Mouse (Mus musculus): Measurements from ENCODE around the gene Cse1l. TPM values are rescaled to one million over a fixed set of nuclear protein-coding genes. Genes with fewer than 3 reads are reported as not detected.

Cse1l gene
- polyA plus RNA-seq, 1 experiment from 2014 or later = 97.8 TPM

DNA sequence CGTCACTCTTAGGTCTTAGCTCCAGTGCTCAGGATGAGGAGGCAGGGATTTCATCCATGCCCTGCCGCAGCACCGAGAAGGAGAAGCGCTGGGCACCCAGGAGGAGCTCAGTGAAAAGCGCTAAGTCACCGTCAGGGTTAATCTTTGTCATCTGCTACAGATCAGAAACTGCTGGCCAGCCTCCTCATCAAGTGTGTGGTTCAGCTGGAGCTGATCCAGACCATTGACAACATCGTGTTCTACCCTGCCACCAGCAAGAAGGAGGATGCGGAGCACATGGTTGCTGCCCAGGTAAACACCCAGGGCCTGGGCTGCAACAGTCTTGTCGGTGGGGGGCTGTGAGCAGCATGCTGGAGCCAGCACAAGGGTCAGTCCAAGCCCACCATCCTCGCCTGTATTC is 20.2 kb upstream of the Cse1l start:
- Histone ChIP-seq H3K9ac (no peak overlapping the region), H3K36me3 (peaks cover 14% of the 10 kb centered on the region; the same call in 1 of the 2 replicates), H3K27me3 (replicated peaks) (no peaks in the 10 kb centered on the region), H3K9me3 (no peaks in the 10 kb centered on the region), H3K4me1 (0 out of 2 replicates have a peak, but pooled peaks cover 2% of the 10 kb centered on the region), H3K4me3 (replicated peaks) (no peak overlapping the region), H3K27ac (no peak overlapping the region), H3K4me2 (no peak overlapping the region)
- 72% methylated on average over 10 of the region's 10 CpGs for WGBS
- ATAC-seq (ENCODE audit: insufficient read depth, low FRiP score, low read depth) = no peak

DNA sequence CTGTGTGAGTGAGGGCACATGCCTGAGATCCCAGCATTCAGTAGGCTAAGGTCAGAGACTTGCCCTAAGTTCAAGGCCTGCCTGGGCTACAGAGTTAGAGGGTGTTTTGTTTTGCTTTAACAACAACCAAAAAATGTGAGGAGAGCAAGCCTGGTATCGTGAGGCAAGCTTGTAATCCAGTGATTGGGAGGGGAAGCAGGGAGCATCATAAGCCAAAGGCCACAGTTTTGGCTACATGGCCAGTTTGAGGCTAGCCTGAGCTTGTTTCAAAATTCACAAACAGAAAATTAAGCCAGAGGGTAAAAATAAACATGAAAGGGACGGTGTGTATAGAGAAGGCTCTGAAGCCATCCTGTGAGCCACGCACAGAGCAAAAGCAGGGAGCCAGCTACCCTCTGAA is 19.6 kb upstream of the Cse1l start:
- WGBS = 83% methylated on average over 3 of the region's 3 CpGs
- H3K4me1 ChIP-seq = 0 out of 2 replicates have a peak, but pooled peaks cover 2% of the 10 kb centered on the region
- no peaks in the 10 kb centered on the region for H3K9me3 ChIP-seq
- H3K36me3 ChIP-seq = peaks cover 14% of the 10 kb centered on the region; the same call in 1 of the 2 replicates
- no peak overlapping the region for H3K4me2 ChIP-seq
- no peak for ATAC-seq (ENCODE audit: insufficient read depth, low FRiP score, low read depth)
- no peak overlapping the region for H3K9ac ChIP-seq
- no peak overlapping the region for H3K27ac ChIP-seq
- H3K4me3 ChIP-seq (replicated peaks) = no peak overlapping the region
- no peaks in the 10 kb centered on the region for H3K27me3 ChIP-seq (replicated peaks)

GRCm38 (mm10) chr2:166887816-166888215 is 18.0 kb upstream of the Cse1l start:
- H3K36me3 ChIP-seq = 0 out of 2 replicates have a peak, but pooled peaks cover 10% of the 10 kb centered on the region
- no peak overlapping the region for H3K4me3 ChIP-seq (replicated peaks)
- no peak for ATAC-seq (ENCODE audit: insufficient read depth, low FRiP score, low read depth)
- H3K4me1 ChIP-seq = 0 out of 2 replicates have a peak, but pooled peaks cover 2% of the 10 kb centered on the region
- H3K9ac ChIP-seq = no peak overlapping the region
- H3K27ac ChIP-seq = no peak overlapping the region
- H3K27me3 ChIP-seq (replicated peaks) = no peaks in the 10 kb centered on the region
- 44% methylated on average over 11 of the region's 11 CpGs for WGBS
- no peaks in the 10 kb centered on the region for H3K9me3 ChIP-seq
- H3K4me2 ChIP-seq = no peak overlapping the region

DNA sequence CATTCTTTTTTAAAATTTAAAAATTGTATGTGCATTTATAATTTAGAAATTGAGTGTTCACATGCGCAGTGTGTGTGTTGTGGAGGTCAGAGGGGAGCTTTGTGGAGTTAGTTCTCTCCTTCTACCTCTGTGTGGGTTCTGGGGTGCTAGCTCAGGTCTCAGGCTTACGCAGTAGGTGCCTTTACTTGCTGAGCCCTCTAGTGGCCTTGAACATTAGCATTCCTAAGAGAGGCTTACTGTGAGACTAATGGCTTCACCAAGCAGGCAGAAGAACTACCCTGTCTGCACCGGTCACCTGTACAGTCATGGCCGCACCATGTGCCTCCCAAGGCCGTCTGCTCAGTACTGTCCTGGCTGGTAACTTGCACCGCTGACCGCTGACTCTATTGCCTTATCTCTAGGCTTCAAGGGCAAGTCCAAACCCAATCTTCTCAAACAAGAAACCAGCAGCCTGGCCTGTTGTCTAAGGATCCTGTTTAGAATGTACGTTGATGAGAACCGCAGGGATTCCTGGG is 14.4 kb upstream of the Cse1l start:
- ATAC-seq (ENCODE audit: insufficient read depth, low FRiP score, low read depth) = no peak
- H3K4me3 ChIP-seq (replicated peaks) = no peak overlapping the region
- H3K36me3 ChIP-seq = 0 out of 2 replicates have a peak, but pooled peaks cover 5% of the 10 kb centered on the region
- 73% methylated on average over 9 of the region's 9 CpGs for WGBS
- 0 out of 2 replicates have a peak, but pooled peaks cover 2% of the 10 kb centered on the region for H3K4me1 ChIP-seq
- H3K9me3 ChIP-seq = no peaks in the 10 kb centered on the region
- H3K27ac ChIP-seq = no peak overlapping the region
- no peak overlapping the region for H3K4me2 ChIP-seq
- H3K27me3 ChIP-seq (replicated peaks) = no peaks in the 10 kb centered on the region
- no peak overlapping the region for H3K9ac ChIP-seq

DNA sequence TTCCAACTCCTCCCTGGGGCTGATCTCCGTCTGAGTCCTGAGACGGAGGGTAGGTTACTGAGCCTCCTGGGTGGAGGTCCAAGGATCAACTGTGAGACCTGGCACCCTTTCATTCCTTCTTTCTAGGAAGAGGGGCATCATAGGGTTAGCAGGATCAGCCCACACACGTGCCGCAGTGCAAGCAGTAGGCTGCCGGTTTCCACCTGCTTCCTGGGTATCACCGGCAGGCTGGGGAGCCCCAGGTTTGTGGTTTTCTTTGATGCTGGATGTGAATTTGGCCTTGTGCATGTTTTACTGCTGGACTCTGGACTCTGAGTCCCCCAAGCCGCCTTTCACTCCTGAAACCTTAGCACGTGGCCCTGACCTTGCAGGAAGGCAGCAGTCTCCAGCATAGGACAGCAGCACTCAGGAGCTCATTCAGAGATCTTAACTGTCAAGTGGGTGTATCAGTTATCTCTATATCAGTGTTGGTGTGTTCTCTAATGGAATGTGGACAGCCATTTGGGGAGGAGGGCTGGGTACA is 13.6 kb upstream of the Cse1l start:
- Histone ChIP-seq H3K36me3 (0 out of 2 replicates have a peak, but pooled peaks cover 4% of the 10 kb centered on the region), H3K4me2 (no peak overlapping the region)
- WGBS = 88% methylated on average over 8 of the region's 8 CpGs

GRCm38 (mm10) chr2:166893036-166893435 is 12.8 kb upstream of the Cse1l start:
- Histone ChIP-seq H3K4me2 (no peak overlapping the region), H3K27ac (no peak overlapping the region), H3K27me3 (replicated peaks) (no peaks in the 10 kb centered on the region), H3K4me1 (no peaks in the 10 kb centered on the region), H3K36me3 (0 out of 2 replicates have a peak, but pooled peaks cover 4% of the 10 kb centered on the region), H3K4me3 (replicated peaks) (no peak overlapping the region), H3K9me3 (no peaks in the 10 kb centered on the region), H3K9ac (no peak overlapping the region)
- WGBS = 95% methylated on average over 5 of the region's 5 CpGs
- ATAC-seq (ENCODE audit: insufficient read depth, low FRiP score, low read depth) = no peak

More for the DNA sequence above, 13.6 kb upstream of the Cse1l start:
- H3K4me3 ChIP-seq (replicated peaks) = no peak overlapping the region
- no peak for ATAC-seq (ENCODE audit: insufficient read depth, low FRiP score, low read depth)
- H3K27ac ChIP-seq = no peak overlapping the region
- no peaks in the 10 kb centered on the region for H3K27me3 ChIP-seq (replicated peaks)
- no peak overlapping the region for H3K9ac ChIP-seq
- H3K9me3 ChIP-seq = no peaks in the 10 kb centered on the region
- H3K4me1 ChIP-seq = 0 out of 2 replicates have a peak, but pooled peaks cover 2% of the 10 kb centered on the region

DNA sequence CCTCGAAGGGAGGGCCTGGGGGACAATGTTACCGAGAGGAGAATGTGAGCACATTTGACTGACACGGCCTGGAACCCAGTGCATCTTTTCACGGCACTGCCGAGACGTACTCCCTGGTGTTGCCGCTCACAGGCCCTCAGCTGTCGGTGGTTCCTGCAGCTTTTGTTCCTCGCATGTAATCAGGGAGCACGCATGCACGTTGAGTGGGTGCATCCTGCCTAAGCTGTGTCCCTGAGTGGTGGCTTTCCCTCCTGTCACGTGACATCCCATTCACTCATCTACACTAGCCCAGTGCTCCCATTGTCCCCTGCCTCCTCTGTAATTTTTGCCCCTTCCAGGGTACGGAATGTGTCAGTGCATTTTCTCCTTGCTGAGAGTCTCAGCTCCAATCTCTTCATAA is 9.5 kb upstream of the Cse1l start:
- no peak overlapping the region for H3K4me3 ChIP-seq (replicated peaks)
- no peaks in the 10 kb centered on the region for H3K4me1 ChIP-seq
- no peaks in the 10 kb centered on the region for H3K27me3 ChIP-seq (replicated peaks)
- no peak overlapping the region for H3K27ac ChIP-seq
- H3K36me3 ChIP-seq = 0 out of 2 replicates have a peak, but pooled peaks cover 4% of the 10 kb centered on the region
- no peak overlapping the region for H3K9ac ChIP-seq
- H3K9me3 ChIP-seq = no peaks in the 10 kb centered on the region
- no peak overlapping the region for H3K4me2 ChIP-seq
- ATAC-seq (ENCODE audit: insufficient read depth, low FRiP score, low read depth) = no peak
- 81% methylated on average over 13 of the region's 13 CpGs for WGBS

DNA sequence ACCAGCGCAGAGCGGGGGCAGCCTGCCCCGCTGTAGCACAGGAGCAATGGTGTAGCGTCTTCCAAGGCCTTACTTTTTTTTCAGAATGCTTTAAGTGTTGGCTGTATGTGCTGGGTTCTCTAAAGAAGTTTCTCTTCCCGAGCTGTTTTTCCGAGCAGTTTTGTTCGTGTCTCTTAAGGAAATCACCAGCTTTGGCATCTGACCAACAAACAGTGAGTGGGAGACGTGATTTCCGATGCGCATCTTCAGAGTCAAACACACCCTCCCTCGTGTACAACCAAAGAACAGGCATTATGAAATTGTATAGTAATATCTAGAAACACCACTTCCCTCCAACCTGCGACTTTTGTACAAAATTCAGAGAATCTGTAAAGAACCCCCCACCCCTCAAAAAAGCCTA is 8.9 kb upstream of the Cse1l start:
- Histone ChIP-seq H3K4me1 (no peaks in the 10 kb centered on the region), H3K4me2 (no peak overlapping the region), H3K4me3 (replicated peaks) (no peak overlapping the region), H3K9me3 (no peaks in the 10 kb centered on the region), H3K27ac (no peak overlapping the region), H3K27me3 (replicated peaks) (no peaks in the 10 kb centered on the region), H3K36me3 (0 out of 2 replicates have a peak, but pooled peaks cover 4% of the 10 kb centered on the region), H3K9ac (no peak overlapping the region)
- WGBS = 84% methylated on average over 12 of the region's 12 CpGs
- no peak for ATAC-seq (ENCODE audit: insufficient read depth, low FRiP score, low read depth)

DNA sequence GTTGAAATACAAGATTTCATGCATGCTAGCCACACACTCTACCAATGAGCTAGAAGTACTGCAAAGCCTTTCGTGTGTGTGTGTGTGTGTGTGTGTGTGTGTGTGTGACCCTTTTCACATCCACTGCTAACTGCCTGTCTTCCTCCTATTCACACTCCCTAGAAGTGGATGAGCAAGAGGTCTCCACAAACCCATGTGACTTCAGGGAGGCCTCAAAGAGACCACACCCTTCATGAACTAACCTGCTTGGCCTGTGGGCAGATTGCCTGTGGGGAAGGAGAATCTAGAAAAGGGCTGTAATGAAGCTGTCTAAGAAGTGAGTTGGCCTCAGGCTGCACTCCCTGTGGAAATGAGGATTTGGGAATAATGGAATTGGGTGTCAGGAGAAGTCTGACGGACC is 6.7 kb upstream of the Cse1l start:
- ATAC-seq (ENCODE audit: insufficient read depth, low FRiP score, low read depth) = no peak
- no peak overlapping the region for H3K4me3 ChIP-seq (replicated peaks)
- 81% methylated on average over 2 of the region's 2 CpGs for WGBS
- no peaks in the 10 kb centered on the region for H3K27me3 ChIP-seq (replicated peaks)
- H3K4me1 ChIP-seq = no peaks in the 10 kb centered on the region
- H3K9me3 ChIP-seq = no peaks in the 10 kb centered on the region
- H3K36me3 ChIP-seq = no peaks in the 10 kb centered on the region
- H3K27ac ChIP-seq = no peak overlapping the region
- H3K4me2 ChIP-seq = no peak overlapping the region
- no peak overlapping the region for H3K9ac ChIP-seq

DNA sequence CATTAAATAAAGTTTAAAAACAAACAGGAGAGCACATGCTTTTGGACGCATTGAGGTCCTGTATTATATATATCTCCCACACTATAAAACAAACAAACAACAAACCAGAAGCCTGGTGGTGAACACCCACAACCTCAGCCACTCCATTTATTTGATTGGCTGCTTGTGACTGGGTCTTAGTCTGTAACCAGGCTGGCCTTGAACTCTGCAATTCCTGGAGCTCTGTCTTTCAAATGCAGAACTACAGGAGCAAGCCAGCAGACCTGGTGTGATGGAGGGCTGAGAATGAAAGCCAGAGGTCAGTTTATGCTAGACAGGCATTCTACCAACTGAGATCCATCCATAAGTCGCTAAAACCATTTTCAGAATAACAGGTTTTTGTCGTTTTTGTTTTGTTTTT is 6.1 kb upstream of the Cse1l start:
- H3K9ac ChIP-seq = no peak overlapping the region
- H3K9me3 ChIP-seq = no peaks in the 10 kb centered on the region
- no peaks in the 10 kb centered on the region for H3K36me3 ChIP-seq
- 63% methylated on average over 3 of the region's 3 CpGs for WGBS
- H3K4me3 ChIP-seq (replicated peaks) = no peak overlapping the region
- H3K27ac ChIP-seq = no peak overlapping the region
- no peak for ATAC-seq (ENCODE audit: insufficient read depth, low FRiP score, low read depth)
- no peak overlapping the region for H3K4me2 ChIP-seq
- no peaks in the 10 kb centered on the region for H3K27me3 ChIP-seq (replicated peaks)
- H3K4me1 ChIP-seq = no peaks in the 10 kb centered on the region

DNA sequence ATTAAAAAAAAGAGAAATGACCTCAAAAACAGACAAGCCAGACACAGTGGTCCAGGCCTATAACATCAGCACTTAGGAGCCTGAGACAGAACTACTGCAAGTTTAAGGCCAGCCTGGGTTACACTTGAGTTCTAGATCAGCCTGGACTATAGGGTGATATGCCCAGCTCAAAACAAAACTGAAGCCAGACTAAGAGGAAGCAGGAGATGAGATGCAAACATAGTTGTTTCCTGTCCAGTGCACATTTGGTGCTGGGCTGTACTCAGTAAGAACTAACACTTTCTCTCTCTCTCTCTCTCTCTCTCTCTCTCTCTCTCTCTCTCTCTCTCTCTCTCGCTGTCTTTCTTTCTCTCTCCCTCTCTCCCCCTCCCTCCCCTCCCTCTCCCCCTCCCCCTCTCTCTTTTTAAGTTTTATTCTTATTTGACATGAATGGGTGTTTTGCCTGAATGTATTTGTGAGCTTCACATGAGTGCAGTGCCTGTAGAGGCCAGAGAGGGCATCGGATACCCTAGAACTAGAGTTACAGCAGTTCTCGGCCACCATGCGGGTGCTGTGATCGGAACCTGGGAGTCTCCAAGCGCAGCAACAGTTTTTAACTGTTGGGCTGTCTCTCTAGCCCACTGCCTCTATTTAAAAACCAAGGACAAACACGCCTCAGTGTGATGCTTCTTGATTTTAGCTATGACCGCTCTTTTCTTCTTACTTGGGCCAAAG is 4.9 kb upstream of the Cse1l start:
- Histone ChIP-seq H3K4me3 (replicated peaks) (no peak overlapping the region), H3K36me3 (no peaks in the 10 kb centered on the region), H3K9me3 (no peaks in the 10 kb centered on the region), H3K4me1 (peaks cover 4% of the 10 kb centered on the region; the same call in 1 of the 2 replicates), H3K27ac (no peak overlapping the region), H3K9ac (no peak overlapping the region), H3K27me3 (replicated peaks) (no peaks in the 10 kb centered on the region), H3K4me2 (no peak overlapping the region)
- no peak for ATAC-seq (ENCODE audit: insufficient read depth, low FRiP score, low read depth)
- WGBS = 81% methylated on average over 8 of the region's 8 CpGs

DNA sequence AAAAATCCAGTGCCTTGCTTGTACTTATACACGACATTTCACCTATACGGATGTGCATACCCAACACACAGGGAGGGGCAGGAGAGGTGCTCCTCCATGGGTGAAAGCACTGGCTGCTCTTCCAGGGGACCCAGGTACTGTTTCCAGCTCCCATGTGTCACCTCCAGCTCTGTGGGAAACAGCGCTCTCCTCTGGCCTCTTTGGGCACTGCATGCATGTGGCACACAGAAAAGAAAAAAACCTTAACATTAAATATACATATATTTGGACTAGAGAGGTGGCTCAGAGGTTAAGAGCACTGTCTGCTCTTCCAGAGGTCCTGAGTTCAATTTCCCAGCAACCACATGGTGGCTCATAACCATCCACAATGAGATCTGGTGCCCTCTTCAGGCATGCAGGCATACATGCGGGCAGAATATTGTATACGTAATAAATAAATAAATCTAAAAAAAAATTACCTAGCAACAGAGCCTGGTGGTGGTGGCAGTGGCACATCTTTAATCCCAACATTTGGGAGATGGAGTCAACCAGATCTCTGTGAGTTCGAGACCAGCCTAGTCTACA is 2.0 kb upstream of the Cse1l start:
- no peak for ATAC-seq (ENCODE audit: insufficient read depth, low FRiP score, low read depth)
- peaks cover 15% of the 10 kb centered on the region for H3K4me1 ChIP-seq
- no peak overlapping the region for H3K4me2 ChIP-seq
- H3K27ac ChIP-seq = no peak overlapping the region
- no peak overlapping the region for H3K9ac ChIP-seq
- H3K9me3 ChIP-seq = no peaks in the 10 kb centered on the region
- WGBS = 91% methylated on average over 6 of the region's 6 CpGs
- H3K4me3 ChIP-seq (replicated peaks) = no peak overlapping the region
- H3K36me3 ChIP-seq = no peaks in the 10 kb centered on the region
- no peaks in the 10 kb centered on the region for H3K27me3 ChIP-seq (replicated peaks)

Measured in stomach, embryonic 15.5 days (tissue).